Mouse (Mus musculus): ENCODE measurements around the gene Cers5. TPM values are rescaled to one million over a fixed set of nuclear protein-coding genes. Genes with fewer than 3 reads are reported as not detected.

The Cers5 gene
- polyA plus RNA-seq (2012; ENCODE audit: low replicate concordance): 25.3 and 36.1 TPM in 2 replicates

DNA sequence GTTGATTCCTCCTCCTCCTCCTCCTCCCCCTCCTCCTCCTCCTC lies at the start of gene Cers5:
Cers5 (minus strand) TSS at position 5 of the 44 bp plus-strand sequence.

DNA sequence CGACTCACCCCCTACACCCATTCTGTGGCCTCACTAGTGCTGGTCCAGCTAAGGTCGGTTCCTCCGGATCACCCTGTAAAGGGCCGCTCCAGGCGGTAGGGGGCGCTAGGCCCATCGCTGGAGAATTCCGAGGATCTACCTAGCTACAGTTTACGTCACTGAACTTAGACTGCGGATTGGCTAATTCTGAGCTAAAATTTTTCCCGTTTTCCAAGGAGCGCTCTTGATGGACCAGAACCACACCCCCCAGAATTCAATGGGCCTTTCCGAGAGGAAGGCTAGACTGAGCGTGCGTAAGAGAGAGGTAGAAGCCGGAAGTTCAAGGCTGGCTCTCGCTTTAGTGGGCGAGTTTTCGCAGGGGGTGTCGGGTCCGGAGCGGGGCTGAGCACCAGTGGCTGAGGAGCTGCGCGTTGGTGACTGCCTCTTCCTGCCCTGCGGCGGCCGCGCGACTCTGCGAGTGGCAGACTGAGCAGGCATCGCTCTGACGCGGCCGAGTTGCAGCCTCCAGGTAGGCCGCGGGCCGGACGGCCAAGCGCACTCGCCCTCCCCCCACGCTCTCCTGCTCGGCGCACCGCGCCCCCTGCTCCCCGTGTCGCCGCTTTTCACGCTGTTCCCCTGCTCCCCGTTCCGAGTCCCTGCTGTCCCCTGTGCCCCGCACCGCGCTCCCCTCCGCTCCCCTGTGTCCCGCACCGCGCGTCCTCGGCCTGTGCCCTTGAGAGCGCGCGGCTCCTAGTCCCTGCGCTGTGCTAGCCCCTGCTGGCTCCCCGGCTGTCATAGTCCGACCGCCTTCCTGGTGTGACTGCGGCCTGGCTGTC lies 47.1 kb downstream of the Cers5 start, which contains the start of gene Cox14:
Cox14 (plus strand) TSS at position 278 of the 815 bp plus-strand sequence.

GRCm38 (mm10) chr15:99717386-99718334 lies 55.0 kb downstream of the Cers5 start, which contains the start of gene Gpd1:
TSS of gene Gpd1 (plus strand) at chr15:99717515.

GRCm38 (mm10) chr15:99705440-99706048 lies 67.1 kb downstream of the Cers5 start, which contains the start of gene Gm17349:
TSS of gene Gm17349 (minus strand) at chr15:99705490.

GRCm38 (mm10) chr15:99701999-99702900 lies 70.4 kb downstream of the Cers5 start, which contains the start of gene Smarcd1:
TSS of gene Smarcd1 (plus strand) at chr15:99702129.

Other genes starting within 250 kb of the Cers5 start
- 0.02 TPM in 1 of 2 replicates, not detected in the other for gene Faim2, start 244.7 kb downstream of the Cers5 start, polyA plus RNA-seq (2012; ENCODE audit: low replicate concordance)
- not detected in 2 replicates for gene Aqp2, start 193.8 kb downstream of the Cers5 start, polyA plus RNA-seq (2012; ENCODE audit: low replicate concordance)
- gene Aqp5, start 182.1 kb downstream of the Cers5 start, polyA plus RNA-seq (2012; ENCODE audit: low replicate concordance): not detected in 2 replicates
- gene Aqp6, start 171.5 kb downstream of the Cers5 start, polyA plus RNA-seq (2012; ENCODE audit: low replicate concordance): not detected in 2 replicates
- gene Racgap1, start 121.2 kb downstream of the Cers5 start, polyA plus RNA-seq (2012; ENCODE audit: low replicate concordance): 2.9 and 10.5 TPM in 2 replicates
- 0.12 and 0.14 TPM in 2 replicates for gene Asic1, start 102.5 kb downstream of the Cers5 start, polyA plus RNA-seq (2012; ENCODE audit: low replicate concordance)
- 40.5 and 45.4 TPM in 2 replicates for gene Smarcd1, start 70.8 kb downstream of the Cers5 start, polyA plus RNA-seq (2012; ENCODE audit: low replicate concordance)
- 9.8 and 58.8 TPM in 2 replicates for gene Gm17349, start 67.4 kb downstream of the Cers5 start, polyA plus RNA-seq (2012; ENCODE audit: low replicate concordance)
- gene Gpd1, start 55.4 kb downstream of the Cers5 start, polyA plus RNA-seq (2012; ENCODE audit: low replicate concordance): 10.7 and 22.7 TPM in 2 replicates
- gene Cox14, start 47.3 kb downstream of the Cers5 start, polyA plus RNA-seq (2012; ENCODE audit: low replicate concordance): 42.0 and 88.3 TPM in 2 replicates
- 3.0 and 4.2 TPM in 2 replicates for gene Lima1, start 102.6 kb upstream of the Cers5 start, polyA plus RNA-seq (2012; ENCODE audit: low replicate concordance)
- gene Fam186a, start 194.2 kb upstream of the Cers5 start, polyA plus RNA-seq (2012; ENCODE audit: low replicate concordance): not detected in 2 replicates
- gene Larp4, start 197.2 kb upstream of the Cers5 start, polyA plus RNA-seq (2012; ENCODE audit: low replicate concordance): 7.4 and 12.6 TPM in 2 replicates

Measured in hematopoietic multipotent progenitor cell, adult 10-12 weeks (in vitro differentiated cells).